Mouse (Mus musculus) hindlimb bud, embryonic 11.5 days (tissue): ENCODE measurements around the gene Gm20715.
"Not testable (repeated sequence)": the region's sequence is repeated elsewhere in the genome, so short reads cannot be mapped to it uniquely, and the experiment has no call there.

Experiments
- DNase-seq: peaks from one replicate; pipeline ENCODE4 v3.0.0-alpha.2; 2012; ENCODE audit warnings: low read depth, low spot score; ENCODE audit errors: extremely low spot score

Gene Gm20715

DNA sequence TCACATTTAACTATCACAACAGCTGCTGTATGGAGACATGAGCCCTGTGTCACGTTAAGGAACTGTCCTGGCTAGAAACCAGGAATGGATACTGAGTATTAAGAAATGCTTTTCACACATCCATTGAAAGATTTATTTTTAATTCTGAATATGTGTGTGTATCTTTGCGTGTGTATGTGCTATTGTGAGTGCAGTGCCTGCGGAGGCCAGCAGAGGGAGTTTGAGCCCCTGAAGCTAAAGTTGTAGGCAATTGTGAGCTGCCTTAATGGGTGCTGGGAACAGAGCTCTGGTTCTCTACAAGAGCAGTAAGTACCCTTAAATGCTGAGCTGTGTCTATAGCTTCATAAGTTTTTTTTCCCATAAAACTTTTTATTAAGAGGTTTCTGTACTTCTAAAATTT, 19.3 kb downstream of the Gm20715 start:
- no peak for DNase-seq

DNA sequence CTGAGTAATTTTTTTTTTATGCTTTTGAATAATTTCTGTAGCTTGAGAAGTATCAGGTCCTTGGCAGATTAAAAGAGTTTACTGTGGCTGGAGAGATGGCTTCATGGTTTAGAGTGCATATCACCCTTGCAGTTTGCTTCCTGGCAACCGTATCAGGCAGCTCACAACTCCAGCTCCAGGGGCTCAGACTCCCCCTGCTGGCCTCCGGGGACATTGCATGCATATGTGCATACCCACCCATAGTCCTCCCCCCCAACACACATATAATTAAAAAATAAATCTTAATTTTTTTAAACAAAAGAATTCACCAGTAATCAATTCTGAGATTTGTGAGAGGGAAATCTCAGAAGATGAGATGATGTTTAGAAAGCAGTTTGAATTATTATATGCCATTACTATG, 20.3 kb downstream of the Gm20715 start:
- DNase-seq = no peak

DNA sequence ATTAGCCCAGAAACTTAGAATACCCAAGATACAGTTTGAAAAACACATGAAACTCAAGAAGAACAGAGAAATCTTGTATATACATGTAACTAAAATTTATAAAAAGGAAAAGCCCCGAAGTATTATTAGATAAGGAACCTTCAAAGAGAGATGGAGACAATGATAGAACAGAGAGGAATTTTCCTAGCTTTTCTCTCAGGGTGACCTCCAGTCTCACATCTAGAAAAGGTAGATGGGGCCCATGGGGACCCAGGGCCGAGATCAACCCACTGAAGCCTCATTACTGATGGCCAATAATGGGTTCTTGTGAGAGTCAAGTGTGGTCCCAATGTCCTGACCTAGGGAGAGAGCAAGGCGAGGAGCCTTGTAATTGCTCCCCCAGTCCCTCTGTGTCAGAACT, 28.3 kb downstream of the Gm20715 start, which contains the start of gene Olfr1344:
Olfr1344 (plus strand) TSS at position 301 of the 400 bp plus-strand sequence.
- DNase-seq = no peak

DNA sequence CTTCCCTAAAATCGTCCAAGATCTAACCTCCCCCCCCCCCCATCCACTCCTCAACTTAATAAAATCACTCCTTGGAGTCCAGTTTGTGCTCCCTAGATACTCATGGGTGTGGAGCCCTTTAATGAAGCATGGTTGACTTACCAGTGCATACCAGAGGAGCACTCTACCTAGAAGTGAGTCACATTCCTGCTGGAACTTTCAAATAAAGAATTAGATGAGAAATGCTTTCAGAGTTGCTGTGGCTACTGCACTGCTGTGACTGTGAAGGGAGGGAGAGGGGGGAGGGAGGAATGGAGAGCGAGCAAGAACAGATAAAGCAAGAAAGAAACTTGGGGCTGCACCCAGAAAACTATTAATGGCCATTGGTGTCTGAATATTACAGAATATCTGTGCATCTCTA, 31.1 kb downstream of the Gm20715 start:
- DNase-seq = no peak

DNA sequence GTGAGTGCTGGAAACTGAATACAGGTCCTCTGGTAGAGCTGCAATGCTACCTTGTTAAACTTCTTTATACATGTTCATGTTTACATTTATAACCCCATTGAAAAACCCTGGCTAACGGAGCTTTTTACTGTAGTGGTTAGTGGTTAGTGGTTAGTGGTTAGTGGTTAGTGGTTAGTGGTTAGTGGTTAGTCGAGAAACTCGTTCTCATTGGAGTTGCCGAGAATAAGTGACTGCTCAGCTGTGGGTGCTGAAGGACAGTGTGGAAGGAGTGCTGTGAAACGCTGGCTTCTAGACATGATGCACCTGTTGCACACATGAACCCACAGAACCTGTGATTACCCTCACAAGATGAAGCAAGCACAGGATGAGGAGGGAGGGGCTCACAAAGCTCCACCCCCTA, 37.7 kb downstream of the Gm20715 start:
- no peak for DNase-seq

DNA sequence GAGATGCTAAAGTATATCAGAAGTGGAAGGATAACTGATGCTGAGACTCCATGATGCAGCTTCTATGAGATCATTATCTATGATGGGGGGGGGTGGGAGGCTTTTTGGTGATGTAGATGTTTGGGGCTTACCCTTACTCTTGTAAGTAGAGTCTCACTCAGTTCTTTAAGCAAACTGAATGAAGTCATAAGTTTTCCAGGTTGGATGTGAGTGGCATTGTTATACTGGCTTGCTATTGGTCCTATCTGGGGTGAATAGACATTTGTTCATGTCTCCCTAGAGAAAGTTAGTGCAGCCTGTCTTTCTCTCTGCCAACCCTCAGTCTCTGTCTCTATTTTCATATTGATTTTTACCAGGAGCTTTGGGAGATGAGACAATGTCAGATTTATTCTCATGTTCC, 45.8 kb downstream of the Gm20715 start, which contains the start of gene Olfr1336:
Olfr1336 (plus strand) TSS at position 301 of the 400 bp plus-strand sequence.
- no peak for DNase-seq

DNA sequence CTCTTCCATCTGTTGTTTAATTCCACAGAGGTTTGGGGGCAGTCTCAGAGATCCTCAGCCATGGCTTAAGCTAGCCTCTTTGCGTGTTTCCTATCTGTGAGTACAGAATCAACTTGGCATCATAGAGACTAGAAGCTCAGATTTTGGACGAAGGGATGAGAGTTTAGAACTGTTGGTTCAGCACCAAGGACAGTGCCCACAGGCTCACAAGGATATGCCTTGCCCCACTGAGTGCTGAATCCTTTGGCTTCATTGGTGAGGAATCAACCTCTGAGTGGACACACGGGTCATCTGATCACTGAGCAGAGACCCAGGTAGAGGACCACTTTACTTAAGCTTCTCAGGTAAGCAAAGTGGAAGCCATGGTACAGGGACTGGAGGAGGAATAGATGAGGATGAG, 46.3 kb downstream of the Gm20715 start:
- no peak for DNase-seq

DNA sequence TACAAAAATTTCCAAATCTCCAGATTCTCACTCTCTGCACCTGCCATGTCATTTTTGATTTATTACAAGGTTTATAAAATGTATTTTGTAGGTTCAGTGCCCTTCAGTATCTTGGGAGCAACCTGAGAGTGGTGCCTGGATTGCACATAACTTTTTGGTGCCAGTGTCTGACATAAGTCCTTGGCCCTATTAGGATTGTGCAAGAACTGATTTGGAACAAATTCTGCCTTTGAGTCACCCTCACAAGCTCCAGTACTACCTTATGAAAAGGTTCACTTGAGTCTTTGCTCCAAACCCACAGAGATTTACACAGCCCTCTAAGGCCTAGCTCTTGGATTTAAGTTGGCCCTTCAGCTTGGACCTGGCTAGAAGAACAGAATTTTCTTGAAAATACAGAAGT, 56.9 kb downstream of the Gm20715 start, which contains the start of gene Olfr1346:
Olfr1346 (plus strand) TSS at position 151 of the 400 bp plus-strand sequence.
- DNase-seq = no peak

DNA sequence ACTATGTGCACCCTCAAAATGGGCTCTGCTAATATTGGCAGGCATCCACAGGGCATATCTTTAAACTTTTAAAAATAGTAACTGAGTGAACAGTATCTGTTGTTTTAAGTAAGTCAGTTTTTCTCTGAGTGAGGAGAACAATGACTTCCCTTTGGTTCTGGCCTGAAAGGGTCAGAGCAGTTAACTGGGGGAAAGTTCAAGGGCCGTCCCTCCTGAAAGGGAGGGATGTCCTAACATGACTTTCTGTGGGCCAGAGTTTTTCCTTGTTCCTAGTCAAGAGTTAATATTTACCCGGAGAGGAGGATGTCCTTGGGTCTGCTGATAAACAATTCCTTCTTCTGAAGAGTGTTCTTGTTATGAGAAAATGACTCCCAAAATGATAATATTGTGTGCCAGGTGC, 67.6 kb downstream of the Gm20715 start:
- DNase-seq = not testable (repeated sequence)

DNA sequence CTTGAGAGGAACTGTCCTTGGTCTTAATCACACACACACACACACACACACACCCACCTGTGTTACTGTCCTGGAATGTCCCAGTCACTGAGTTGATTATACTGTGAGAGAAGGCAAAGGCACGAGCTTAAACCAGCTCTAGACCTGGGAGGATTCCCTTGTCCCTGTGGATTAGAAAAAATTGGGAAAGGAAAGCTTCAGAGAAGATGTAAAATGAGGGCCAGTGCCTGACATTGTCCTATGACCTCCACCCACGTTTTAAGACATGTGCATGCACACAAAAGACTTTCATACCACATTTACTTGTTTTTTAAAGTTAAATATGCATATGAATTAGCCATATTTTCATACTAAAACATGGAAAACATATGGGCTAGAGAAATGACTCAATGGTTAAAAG, 76.8 kb downstream of the Gm20715 start, which contains the start of gene Olfr5:
Olfr5 (minus strand) TSS at position 101 of the 400 bp plus-strand sequence.
- DNase-seq = no peak
